ENCODE assay signal across 13 mouse cellular contexts in the genomic region with DNA sequence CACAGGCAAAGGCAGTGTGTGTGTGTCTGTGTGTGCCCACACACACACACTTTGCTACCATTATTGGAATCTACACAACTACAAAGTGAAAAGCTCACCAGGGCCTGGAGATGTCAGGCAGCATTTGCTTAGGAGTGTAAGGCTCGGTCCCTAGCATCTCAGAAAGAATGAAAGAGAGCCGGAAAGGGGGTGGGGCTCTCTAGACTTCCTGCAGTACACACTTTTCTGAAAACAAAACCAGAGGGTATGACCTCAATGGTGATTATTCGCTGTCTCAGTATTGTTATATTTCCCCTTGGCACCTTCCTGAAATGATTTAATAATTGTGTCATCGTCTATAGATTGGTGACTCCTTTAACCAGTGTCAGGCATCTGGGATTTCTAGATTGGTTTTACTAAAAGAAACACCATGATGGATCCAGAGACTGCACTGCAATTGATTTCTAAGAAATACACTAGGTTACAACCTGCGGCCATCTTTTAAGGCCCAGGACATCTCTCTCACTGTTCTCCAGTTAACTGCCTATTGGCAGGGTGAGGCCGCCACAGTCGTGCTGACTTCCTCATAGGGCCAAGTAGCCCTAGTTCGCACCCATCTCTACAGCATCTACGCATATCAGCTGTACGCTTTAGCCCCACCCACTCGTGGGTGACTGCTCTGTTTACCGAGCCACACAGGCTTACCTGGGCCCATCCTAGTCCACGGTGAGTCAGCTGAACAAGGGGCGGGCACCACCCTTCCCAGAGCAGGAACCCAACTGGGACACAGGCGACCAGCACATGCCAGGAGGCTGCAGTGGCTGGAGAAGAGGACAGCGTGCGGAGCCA. TPM values are rescaled to one million over a fixed set of nuclear protein-coding genes. Genes with fewer than 3 reads are reported as not detected.
DNase-seq lines count a peak whose midpoint lies in the region; ATAC-seq and TF ChIP-seq lines count a peak whose summit lies in the region.
"Had no signal": no experiment of that assay in that cellular context is flagged by ENCODE, and none has a peak within 500 bp of the region (broad histone marks: within the 10 kb centered on the region; RNA-seq: fewer than 3 reads in every experiment).

A gene (plus strand): TSS at position 750 of the 828 bp plus-strand sequence.

- TF ChIP-seq EP300 in lung, postnatal 0 days (IDR thresholded peaks at IDR 0.05), result peak; percentile 69

- H3K9ac ChIP-seq in liver, embryonic 13.5 days, result no peak within 1 kb of the TSS
- no peak within 1 kb of the TSS for H3K9ac ChIP-seq in liver, embryonic 12.5 days
- no peak within 1 kb of the TSS for H3K9ac ChIP-seq in lung, postnatal 0 days (replicated peaks; ENCODE audit: low read depth)
- no peak within 1 kb of the TSS for H3K9ac ChIP-seq in neural tube, embryonic 15.5 days (replicated peaks)
- H3K9ac ChIP-seq: liver, embryonic 14.5 days had no signal

- no peak within 1 kb of the TSS for H3K4me3 ChIP-seq in liver, embryonic 13.5 days (replicated peaks)
- H3K4me3 ChIP-seq in liver, embryonic 12.5 days, result no peak within 1 kb of the TSS
- no peak within 1 kb of the TSS for H3K4me3 ChIP-seq in bone marrow, adult 2 months (replicated peaks; ENCODE audit: control insufficient read depth, low read depth, low read length)
- no peak within 1 kb of the TSS for H3K4me3 ChIP-seq in lung, postnatal 0 days (ENCODE audit: low read depth, low read length)
- H3K4me3 ChIP-seq in neural tube, embryonic 15.5 days (replicated peaks), result no peak within 1 kb of the TSS

- H3K9me3 ChIP-seq in liver, embryonic 13.5 days (replicated peaks), result no peaks in the 10 kb centered on the region
- no peaks in the 10 kb centered on the region for H3K9me3 ChIP-seq in liver, embryonic 12.5 days (replicated peaks)
- H3K9me3 ChIP-seq in lung, postnatal 0 days (ENCODE audit: low read length), result no peaks in the 10 kb centered on the region
- H3K9me3 ChIP-seq in neural tube, embryonic 15.5 days (replicated peaks), result no peaks in the 10 kb centered on the region

- H3K4me1 ChIP-seq in liver, embryonic 13.5 days (replicated peaks), result peaks cover 14% of the 10 kb centered on the region
- H3K4me1 ChIP-seq in liver, embryonic 12.5 days, result peaks cover 14% of the 10 kb centered on the region; the same call in 1 of the 2 replicates
- no peaks in the 10 kb centered on the region for H3K4me1 ChIP-seq in bone marrow, adult 2 months (ENCODE audit: control insufficient read depth, insufficient read depth, low read length)
- peaks cover 8% of the 10 kb centered on the region; the same call in 1 of the 2 replicates for H3K4me1 ChIP-seq in lung, postnatal 0 days (ENCODE audit: insufficient read depth, low read depth, low read length)
- H3K4me1 ChIP-seq in neural tube, embryonic 15.5 days, result peaks cover 15% of the 10 kb centered on the region

- peak; percentile 31; the same call in 1 of the 2 replicates for ATAC-seq in liver, embryonic 13.5 days (ENCODE audit: low read depth)
- ATAC-seq in liver, embryonic 12.5 days, result no peak
- ATAC-seq in lung, postnatal 0 days, result peak; percentile 54
- no peak for ATAC-seq in megakaryocyte, adult 5-6 weeks (ENCODE audit: poor library complexity, severe bottlenecking)
- ATAC-seq in neural tube, embryonic 15.5 days (ENCODE audit: low FRiP score), result no peak

- no peaks in the 10 kb centered on the region for H3K36me3 ChIP-seq in liver, embryonic 13.5 days
- H3K36me3 ChIP-seq in liver, embryonic 12.5 days, result no peaks in the 10 kb centered on the region
- H3K36me3 ChIP-seq in lung, postnatal 0 days (ENCODE audit: insufficient read depth, low read length), result no peaks in the 10 kb centered on the region
- H3K36me3 ChIP-seq in neural tube, embryonic 15.5 days, result no peaks in the 10 kb centered on the region

- WGBS in liver, embryonic 13.5 days (ENCODE audit: insufficient replicate concordance), result 60% methylated on average over 17 of the region's 17 CpGs
- WGBS in liver, embryonic 12.5 days (ENCODE audit: insufficient replicate concordance), result 52% methylated on average over 17 of the region's 17 CpGs
- 60% methylated on average over 17 of the region's 17 CpGs for WGBS in bone marrow, adult 2 months
- 54% methylated on average over 17 of the region's 17 CpGs for WGBS in lung, postnatal 0 days
- WGBS in neural tube, embryonic 15.5 days, result 73% methylated on average over 17 of the region's 17 CpGs

- no peak for TF ChIP-seq POLR2A in bone marrow, adult 2 months (IDR thresholded peaks at IDR 0.05; ENCODE audit: borderline replicate concordance, control insufficient read depth, low read depth, low read length)

- no peak within 1 kb of the TSS for H3K27ac ChIP-seq in liver, embryonic 13.5 days
- H3K27ac ChIP-seq in liver, embryonic 12.5 days, result no peak within 1 kb of the TSS
- peak within 1 kb of the TSS; percentile 22; the same call in 1 of the 2 replicates for H3K27ac ChIP-seq in bone marrow, adult 2 months (ENCODE audit: control insufficient read depth, insufficient read depth, low read depth, low read length, poor library complexity)
- H3K27ac ChIP-seq in lung, postnatal 0 days (ENCODE audit: low read length), result no peak within 1 kb of the TSS
- H3K27ac ChIP-seq in neural tube, embryonic 15.5 days (replicated peaks), result no peak within 1 kb of the TSS
- H3K27ac ChIP-seq: liver, embryonic 14.5 days had no signal

- no peak within 1 kb of the TSS for H3K4me2 ChIP-seq in liver, embryonic 13.5 days
- no peak within 1 kb of the TSS for H3K4me2 ChIP-seq in liver, embryonic 12.5 days
- no peak within 1 kb of the TSS for H3K4me2 ChIP-seq in lung, postnatal 0 days (replicated peaks; ENCODE audit: low read depth, low read length)
- no peak within 1 kb of the TSS for H3K4me2 ChIP-seq in neural tube, embryonic 15.5 days

- no peaks in the 10 kb centered on the region for H3K27me3 ChIP-seq in liver, embryonic 13.5 days
- peaks cover 11% of the 10 kb centered on the region; the same call in 1 of the 2 replicates for H3K27me3 ChIP-seq in liver, embryonic 12.5 days (replicated peaks)
- no peaks in the 10 kb centered on the region for H3K27me3 ChIP-seq in lung, postnatal 0 days (replicated peaks; ENCODE audit: insufficient read depth, low read length)
- H3K27me3 ChIP-seq in neural tube, embryonic 15.5 days (replicated peaks), result no peaks in the 10 kb centered on the region

- no peak for DNase-seq in liver, embryonic 13.5 days
- DNase-seq in lung, postnatal 0 days (ENCODE audit: low spot score), result peak; percentile 44
- peak; percentile 39 for DNase-seq in urinary bladder, postnatal 25 days (ENCODE audit: low spot score)
- DNase-seq: adrenal gland, postnatal 36 days; cerebellum, adult 9-10 months; gastrocnemius, postnatal 10 days; midbrain, embryonic 14.5 days had no signal

- TF ChIP-seq CTCF in bone marrow, adult 2 months (IDR thresholded peaks at IDR 0.05; ENCODE audit: control insufficient read depth, insufficient read depth, low read length), result no peak
- no peak for TF ChIP-seq CTCF in lung, postnatal 0 days (IDR thresholded peaks at IDR 0.05)

RNA-seq across cellular contexts. Expression of the gene that starts here (rescaled TPM):
- 0.25 and 0.33 TPM in 2 replicates for polyA plus RNA-seq in liver, embryonic 13.5 days (2015; fragmentation: Nextera tagmentation; extraction: Ambion mirVana)
- polyA plus RNA-seq in liver, embryonic 12.5 days (2016; fragmentation: Nextera tagmentation; extraction: Ambion mirVana), result 0.16 and 0.45 TPM in 2 replicates
- polyA plus RNA-seq in bone marrow, adult 2 months (2011; ENCODE audit: insufficient read depth, insufficient read length, low replicate concordance, missing spikeins), result not detected in 2 replicates
- polyA plus RNA-seq in lung, postnatal 0 days (2015; fragmentation: Nextera tagmentation; extraction: Ambion mirVana), result 1.6 and 2.5 TPM in 2 replicates
- total RNA-seq in megakaryocyte, adult 5-6 weeks (2015), result 0.82 TPM in 1 of 2 replicates, not detected in the other
- total RNA-seq in megakaryocyte, adult 5-6 weeks (2017), result not detected in 2 replicates
- 1.2 and 2.8 TPM in 2 replicates for polyA plus RNA-seq in neural tube, embryonic 15.5 days (2015; fragmentation: Nextera tagmentation; extraction: Ambion mirVana)
- total RNA-seq: hematopoietic stem cell, adult 5-6 weeks had no signal

Comparison
In these comparisons a context has a peak if more than half of its experiments do, and no peak if none do; other contexts are left out.
1. Peak in ATAC-seq in liver, embryonic 13.5 days; RNA of the gene not detected or under 1 TPM.